In the genomic region with DNA sequence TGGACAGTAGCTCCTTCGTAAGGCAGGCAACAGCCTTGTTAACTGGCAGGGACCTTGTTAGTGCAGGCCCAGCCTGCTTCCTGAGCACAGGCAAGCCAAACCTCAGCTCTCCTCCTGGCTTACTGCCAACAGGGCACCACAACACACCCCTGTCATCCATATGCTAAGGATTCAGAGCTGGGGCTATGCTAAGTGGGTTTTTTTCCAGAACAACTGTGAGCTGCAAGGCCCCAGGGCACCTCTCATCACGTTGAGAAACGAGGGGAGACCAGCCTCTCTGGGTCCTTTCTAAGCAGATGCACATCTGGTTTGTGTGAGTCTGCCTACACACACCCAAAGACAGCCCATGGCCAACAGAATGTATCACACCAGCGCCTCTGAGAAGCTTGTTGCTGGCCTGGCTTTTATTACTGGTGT, we compare ENCODE assay signal across 15 mouse cellular contexts.
DNase-seq lines count a peak whose midpoint lies in the region; ATAC-seq lines count a peak whose summit lies in the region.
"Had no signal": no experiment of that assay in that cellular context is flagged by ENCODE, and none has a peak within 500 bp of the region (broad histone marks: within the 10 kb centered on the region; RNA-seq: fewer than 3 reads in every experiment).

No protein-coding gene starts in this region.

- no peak overlapping the region for H3K4me3 ChIP-seq in limb, embryonic 11.5 days (ENCODE audit: low read depth, low read length)
- H3K4me3 ChIP-seq: liver, embryonic 13.5 days had no signal

- H3K27me3 ChIP-seq in limb, embryonic 11.5 days (ENCODE audit: control insufficient read depth, insufficient read depth, low read length) = 0 out of 2 replicates have a peak, but pooled peaks cover 2% of the 10 kb centered on the region
- H3K27me3 ChIP-seq: liver, embryonic 13.5 days had no signal

- H3K9me3 ChIP-seq in limb, embryonic 11.5 days (ENCODE audit: control insufficient read depth, low read length) = no peaks in the 10 kb centered on the region
- H3K9me3 ChIP-seq: liver, embryonic 13.5 days had no signal

- 20% methylated on average over 4 of the region's 4 CpGs for WGBS in limb, embryonic 11.5 days

- ATAC-seq in limb, embryonic 11.5 days (ENCODE audit: insufficient number of reproducible peaks, low FRiP score, low TSS enrichment, low read depth) = peak; percentile 82

- no peaks in the 10 kb centered on the region for H3K36me3 ChIP-seq in limb, embryonic 11.5 days (ENCODE audit: control insufficient read depth, insufficient read depth, low read length)
- H3K36me3 ChIP-seq: liver, embryonic 13.5 days had no signal

- peak; percentile 47 for DNase-seq in embryo, embryonic 11 days
- DNase-seq in embryo, embryonic 10.5 days (ENCODE audit: low spot score) = no peak
- DNase-seq in left cerebral cortex, postnatal 4 days = peak; percentile 50
- DNase-seq in left cerebral cortex, adult 9 months (ENCODE audit: low spot score in 2 of 2) = no peak
- peak; percentile 48 to 51 for DNase-seq in cerebellum, postnatal 14 days
- DNase-seq in limb, embryonic 11.5 days (ENCODE audit: low spot score) = peak; percentile 73
- DNase-seq in spleen, adult 12 weeks (ENCODE audit: low spot score) = no peak
- no peak for DNase-seq in urinary bladder, postnatal 4 days (ENCODE audit: low spot score in 2 of 2)
- DNase-seq: adrenal gland, adult 2 months; heart, postnatal 10 days; kidney, adult 18-20 months; layer of hippocampus, adult 9-11 months; liver, embryonic 13.5 days; thymus, postnatal 25 days had no signal

- H3K9ac ChIP-seq in limb, embryonic 11.5 days (ENCODE audit: low read length) = no peak overlapping the region
- H3K9ac ChIP-seq: liver, embryonic 13.5 days had no signal

- H3K27ac ChIP-seq in limb, embryonic 11.5 days (replicated peaks; ENCODE audit: low read depth, low read length) = no peak overlapping the region
- H3K27ac ChIP-seq: liver, embryonic 13.5 days; macrophage had no signal

- H3K4me1 ChIP-seq in limb, embryonic 11.5 days (ENCODE audit: control insufficient read depth, insufficient read depth, low read length) = no peaks in the 10 kb centered on the region; the same call in 1 of the 2 replicates
- H3K4me1 ChIP-seq: liver, embryonic 13.5 days had no signal

- H3K4me2 ChIP-seq in limb, embryonic 11.5 days (ENCODE audit: low read depth, severe bottlenecking) = no peak overlapping the region
- H3K4me2 ChIP-seq: liver, embryonic 13.5 days had no signal

- intact Hi-C loops in left cerebral cortex, postnatal 4 days (cut with DNase I) = no loop called here

Comparison
In these comparisons a context has a peak if more than half of its experiments do, and no peak if none do; other contexts are left out.
1. DNase-seq: peak in embryo, embryonic 11 days (single experiment), left cerebral cortex, postnatal 4 days (single experiment), cerebellum, postnatal 14 days (2 of 2) and limb, embryonic 11.5 days (single experiment); none in embryo, embryonic 10.5 days (single experiment), left cerebral cortex, adult 9 months (0 of 2), spleen, adult 12 weeks (single experiment) and urinary bladder, postnatal 4 days (0 of 2).